Mouse (Mus musculus): Measurements from ENCODE around the gene Yipf7.

The Yipf7 gene

DNA sequence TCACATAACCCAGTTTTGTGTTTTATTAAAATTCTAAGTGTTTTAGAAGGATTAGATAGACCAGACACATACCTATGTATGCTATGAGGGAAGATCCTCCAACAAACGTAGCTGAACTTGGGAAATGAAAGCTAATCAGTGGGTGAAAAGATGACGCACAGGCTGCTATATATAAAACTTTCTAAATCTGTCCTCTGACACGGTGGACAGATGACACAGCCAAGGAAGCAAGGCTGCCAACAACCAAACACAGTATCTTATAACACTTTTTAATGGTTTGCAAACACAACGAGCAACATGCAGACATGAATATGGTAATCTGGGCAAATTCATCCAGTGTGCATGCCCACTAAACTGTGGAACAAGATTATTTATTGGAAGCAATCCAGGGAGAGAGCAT lies at the start of gene Yipf7:
Gene Yipf7 (minus strand): TSS at position 160 of the 400 bp plus-strand sequence.
- no peak for DNase-seq

DNA sequence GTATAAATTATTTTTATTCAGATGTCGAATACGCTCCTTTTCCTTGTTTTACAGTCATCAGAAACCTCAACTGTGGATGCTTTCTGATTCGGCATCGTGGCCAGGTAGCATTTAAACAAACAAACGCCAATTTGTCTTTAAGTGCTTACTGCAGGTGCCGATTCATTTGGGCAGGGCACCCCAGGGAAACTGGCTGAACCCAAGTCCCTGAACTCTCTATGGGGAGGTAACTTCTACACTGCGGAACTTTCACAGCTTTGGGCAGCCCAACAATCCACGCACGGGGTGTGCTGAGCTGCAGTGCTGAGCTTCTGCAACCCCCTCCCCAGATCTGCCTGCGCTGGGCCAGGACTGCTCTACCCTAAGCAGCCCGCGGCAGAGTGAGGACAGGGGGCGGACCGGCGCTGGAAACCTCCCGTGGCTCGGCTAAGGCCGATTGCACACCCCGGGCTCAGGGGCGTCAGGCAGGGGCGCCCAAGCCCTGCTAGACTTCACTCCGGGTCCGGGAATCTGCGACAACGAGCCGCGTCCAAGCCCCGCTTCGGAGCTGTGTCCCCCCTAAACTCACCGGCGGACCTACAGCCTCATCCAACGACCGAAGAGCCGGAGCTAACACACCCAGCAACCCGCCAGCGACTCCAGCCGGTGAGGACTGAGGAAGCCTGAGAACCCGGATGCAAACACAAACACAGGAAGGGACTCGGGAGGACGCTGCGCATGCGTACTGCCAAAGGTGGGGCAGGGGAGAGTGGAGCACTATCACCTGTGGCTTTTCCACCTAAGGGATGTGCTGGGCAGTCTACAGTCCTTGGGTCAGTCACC lies 49.4 kb upstream of the Yipf7 start, which contains the start of gene Gnpda2:
Gene Gnpda2 (minus strand): TSS at position 701 of the 822 bp plus-strand sequence.
- DNase-seq, result peak; percentile 83

DNA sequence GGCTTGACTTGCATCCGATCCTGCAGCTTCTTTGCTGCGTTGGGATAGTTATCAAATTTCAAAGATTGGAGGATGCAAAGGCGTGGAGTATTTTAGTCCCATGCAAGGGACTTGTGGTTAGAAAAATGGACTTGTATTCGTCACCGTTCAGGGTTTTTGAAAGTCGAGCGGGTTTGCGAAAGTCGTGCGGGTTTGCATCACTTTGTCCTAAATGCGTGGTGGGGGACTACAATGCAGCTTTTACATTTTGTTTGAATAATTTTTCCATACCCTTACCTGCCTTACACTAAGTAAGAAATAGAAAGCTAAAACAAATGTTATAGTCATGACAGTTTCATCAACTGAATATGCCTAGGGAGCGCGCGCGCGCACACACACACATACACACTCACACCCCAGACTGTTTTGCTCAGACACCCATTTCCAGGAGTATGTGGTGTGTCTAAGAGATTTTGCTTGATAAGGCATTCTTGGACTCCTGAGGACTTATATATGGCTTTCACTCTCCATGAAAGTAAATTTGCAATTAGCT lies 15.0 kb upstream of the Yipf7 start:
- DNase-seq, result no peak

DNA sequence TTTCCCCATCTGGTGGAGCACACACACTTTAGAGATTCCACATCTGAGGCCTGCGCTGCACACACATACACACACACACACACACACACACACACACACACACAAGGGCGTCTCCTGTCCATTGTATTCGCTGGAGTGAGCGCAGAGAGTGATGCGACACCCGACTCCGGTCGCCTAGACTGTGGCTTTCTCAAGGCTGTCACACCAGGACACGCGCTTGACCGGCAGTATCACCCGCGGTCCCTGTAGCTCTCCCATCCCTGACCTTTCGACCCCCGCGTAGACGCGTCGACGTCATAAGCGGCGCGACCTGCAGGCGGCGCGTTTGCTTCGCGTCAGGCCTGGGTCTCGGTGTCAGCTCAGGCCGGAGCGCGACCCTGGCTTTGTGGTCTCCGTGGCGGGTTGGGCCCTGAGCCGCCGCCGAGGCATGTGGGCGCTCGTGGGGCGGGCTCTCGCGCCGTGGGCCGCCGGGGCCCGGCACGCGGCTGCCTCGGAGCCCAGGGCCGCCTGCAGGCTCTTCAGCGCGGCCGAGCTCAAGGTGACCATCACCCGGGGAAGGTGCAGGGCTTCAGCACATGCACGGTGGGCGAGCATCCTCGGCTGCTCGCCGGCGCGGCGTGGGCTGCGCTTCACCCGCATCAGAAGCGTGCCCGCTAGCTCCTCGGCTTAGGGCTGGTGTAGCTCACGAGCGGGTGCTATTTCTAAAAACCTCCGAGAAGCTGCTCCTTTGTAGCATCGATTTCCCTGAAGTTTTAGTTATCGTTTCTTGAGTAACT lies 14.4 kb upstream of the Yipf7 start, which contains the start of gene Guf1:
Gene Guf1 (plus strand): TSS at position 296 of the 776 bp plus-strand sequence.
- DNase-seq, result peak; percentile 96

DNA sequence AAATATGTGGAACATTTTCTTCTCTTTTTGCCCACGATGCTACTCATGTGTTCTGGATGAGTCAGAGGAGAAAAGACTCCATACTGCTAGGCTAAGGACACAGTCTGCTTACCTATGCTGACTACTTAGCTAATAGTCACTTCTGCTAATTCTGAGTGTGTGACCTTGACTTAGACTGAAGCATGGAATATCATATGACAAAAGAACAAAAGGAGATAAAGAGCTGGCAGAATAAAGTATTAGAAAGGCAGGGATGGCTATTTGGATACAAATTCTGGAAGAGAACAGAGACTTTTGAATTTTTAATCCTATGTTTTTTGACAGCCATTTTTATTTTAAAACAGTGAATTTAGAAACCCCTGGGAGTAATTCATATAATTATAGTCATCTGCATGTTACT lies 768 bp downstream of the Yipf7 start:
- DNase-seq, result no peak

DNA sequence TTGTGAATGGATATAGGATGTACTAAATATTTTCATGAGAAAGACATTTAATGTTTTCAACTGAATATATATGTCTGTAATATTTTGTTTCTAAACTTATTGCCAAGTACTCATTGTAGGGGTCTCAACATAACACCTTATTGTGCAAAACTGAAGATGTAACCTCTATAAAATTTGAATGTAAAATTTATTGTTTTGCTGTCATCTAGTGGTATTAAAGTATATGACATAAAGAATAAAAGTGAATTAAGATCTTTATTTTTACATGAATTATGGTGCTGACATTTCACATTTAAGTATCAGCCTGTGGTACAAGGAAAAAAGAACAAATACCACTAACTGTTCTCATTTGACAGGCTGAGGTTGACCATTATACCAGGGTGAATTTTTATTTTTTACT lies 18.5 kb downstream of the Yipf7 start:
- no peak for DNase-seq

DNA sequence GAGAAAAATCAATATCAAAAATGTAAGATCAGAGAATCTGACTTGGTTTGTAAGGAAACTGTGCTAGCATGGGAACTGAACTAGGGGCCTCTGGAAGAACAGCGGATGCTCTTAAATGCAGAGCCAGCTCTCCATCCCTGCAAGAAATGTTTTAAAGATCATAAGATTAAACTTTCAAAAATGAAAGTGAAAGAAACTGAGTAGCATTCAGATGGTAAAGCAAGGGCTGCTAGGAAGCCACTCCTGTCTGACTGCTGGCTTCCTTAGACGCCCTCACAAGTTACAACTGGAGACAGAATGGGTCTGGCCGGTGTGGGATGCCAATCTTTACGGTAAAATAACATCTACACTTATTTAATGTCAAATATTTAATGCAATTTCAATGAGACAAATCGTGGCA lies 20.4 kb downstream of the Yipf7 start:
- no peak for DNase-seq

DNA sequence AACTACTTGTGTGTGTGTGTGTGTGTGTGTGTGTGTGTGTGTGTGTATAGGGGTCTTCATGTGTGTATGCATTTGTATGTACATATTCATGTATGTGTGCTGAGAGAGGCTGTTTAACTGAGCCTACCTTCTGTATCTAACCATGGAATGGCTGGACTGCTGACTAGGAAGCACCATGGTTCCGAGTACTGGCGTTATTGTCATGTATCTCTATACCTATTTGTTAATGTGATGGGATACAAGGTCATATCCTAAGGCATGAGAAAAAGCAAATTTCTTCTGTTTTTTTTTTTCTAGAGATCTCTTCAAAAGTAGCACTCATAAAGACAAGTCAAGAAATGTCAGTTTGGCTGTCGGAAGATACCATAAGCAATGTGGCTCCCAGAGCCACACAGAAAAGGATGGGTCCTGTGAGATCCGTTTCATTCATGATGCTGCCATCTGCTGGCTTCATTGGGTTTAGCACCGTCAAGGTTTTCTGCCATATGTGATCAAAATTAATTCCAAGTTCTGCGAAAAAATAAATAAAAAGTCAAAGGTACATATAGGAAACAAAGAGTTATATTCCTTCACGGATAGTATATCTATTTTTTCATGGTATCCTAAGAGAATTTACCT lies 21.7 kb downstream of the Yipf7 start:
- DNase-seq, result peak; percentile 49

DNA sequence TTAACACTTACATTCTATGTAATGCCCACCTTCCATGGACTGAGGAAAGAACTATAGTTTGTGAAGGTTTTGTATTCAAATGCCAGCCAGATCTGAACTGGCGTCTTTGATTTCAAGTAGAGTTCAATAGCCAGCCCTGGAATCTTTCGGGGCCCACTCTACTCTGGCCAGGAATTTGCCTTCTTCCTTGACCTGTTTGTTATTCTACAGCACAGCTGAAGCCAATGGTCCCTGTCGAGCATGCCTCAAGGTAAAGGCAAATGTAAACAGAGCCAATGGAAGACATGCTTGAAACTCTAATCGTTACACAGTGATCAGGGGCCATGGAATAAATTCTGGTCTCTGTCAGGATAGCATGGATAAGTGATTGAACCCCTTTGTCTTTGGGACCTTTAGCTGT lies 30.2 kb downstream of the Yipf7 start:
- no peak for DNase-seq

DNA sequence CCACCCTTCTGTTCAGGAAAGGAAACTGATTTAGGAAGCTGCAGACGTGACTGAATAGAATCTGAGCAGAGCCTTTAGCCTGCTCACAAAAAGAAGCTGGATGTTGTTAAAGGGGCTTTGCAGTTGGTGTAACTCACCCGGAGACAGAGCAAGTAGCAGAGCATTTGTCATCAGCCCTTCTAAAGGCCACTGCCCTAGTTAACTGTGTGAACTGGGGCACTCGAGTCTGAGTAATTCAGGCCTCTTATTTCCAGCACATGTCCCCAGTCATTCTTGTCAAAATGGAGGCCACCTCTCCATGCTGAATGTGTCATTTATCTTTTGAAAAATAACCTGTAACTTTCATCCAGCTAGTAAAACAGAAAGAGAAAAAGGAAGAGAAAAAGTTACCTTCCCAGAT lies 30.8 kb downstream of the Yipf7 start:
- DNase-seq, result no peak

DNA sequence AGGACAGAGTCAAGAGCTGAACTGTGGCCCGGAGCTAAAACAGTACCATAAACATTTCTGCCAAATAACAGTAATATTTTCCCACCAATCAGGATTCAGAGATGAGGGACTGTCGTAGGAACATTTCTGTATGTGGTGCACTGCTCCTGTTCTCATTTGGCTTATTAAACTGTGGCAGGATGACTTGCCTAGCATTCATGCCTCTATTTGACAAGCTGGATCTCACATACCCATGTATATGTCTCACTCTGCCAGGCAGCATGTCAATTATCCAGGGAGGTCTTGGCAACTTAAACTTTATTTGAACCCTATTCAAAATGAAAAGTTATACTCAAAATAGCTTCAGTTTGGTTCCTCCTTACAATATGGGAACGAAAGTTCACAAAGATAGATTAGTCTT lies 35.4 kb downstream of the Yipf7 start:
- no peak for DNase-seq

DNA sequence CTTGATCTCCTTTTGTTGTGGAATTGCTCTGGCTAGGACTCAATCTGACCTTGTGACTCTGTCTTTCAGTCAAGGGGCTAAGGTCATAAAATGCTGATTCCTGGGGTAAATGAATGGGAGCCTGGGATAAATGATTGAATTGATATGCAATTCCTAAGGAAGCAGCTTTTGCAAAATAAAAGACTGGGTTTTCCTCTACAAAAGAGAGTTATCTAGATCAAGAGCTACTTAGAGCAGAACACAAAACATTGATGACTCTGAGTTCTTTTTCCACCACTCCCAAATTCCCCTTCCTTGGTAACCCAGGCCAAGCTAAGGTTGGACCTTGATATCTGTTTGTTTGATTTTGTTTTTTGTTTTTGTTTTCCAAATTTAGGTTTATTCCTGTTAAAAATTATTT lies 53.4 kb downstream of the Yipf7 start:
- no peak for DNase-seq

DNA sequence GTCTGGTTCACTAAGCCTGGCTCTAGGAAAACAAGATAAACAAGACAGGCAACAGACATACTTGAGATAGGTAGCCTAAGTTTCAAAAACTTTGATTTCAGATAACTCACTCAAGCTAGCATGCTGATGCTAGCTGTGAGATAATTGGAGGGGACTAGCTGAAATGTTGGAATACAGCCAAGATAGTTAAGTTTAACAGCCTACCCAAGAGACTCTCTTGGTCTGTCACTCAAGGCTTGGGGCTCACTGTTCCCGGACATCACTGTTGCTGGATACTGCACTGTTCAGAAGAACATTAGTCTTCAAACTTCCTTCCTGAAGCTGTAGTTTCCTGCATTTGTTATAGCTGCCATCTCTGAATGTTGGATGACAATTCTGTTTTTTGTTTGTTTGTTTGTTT lies 74.9 kb downstream of the Yipf7 start:
- DNase-seq, result no peak

Data from lung, postnatal 14 days (tissue).